Mouse (Mus musculus): ENCODE results near the gene Cyp3a25. TPM values are rescaled to one million over a fixed set of nuclear protein-coding genes. Genes with fewer than 3 reads are reported as not detected.
"Not testable (repeated sequence)": the region's sequence is repeated elsewhere in the genome, so short reads cannot be mapped to it uniquely, and the experiment has no call there.

Gene Cyp3a25
- total RNA-seq (2021), result not detected

DNA sequence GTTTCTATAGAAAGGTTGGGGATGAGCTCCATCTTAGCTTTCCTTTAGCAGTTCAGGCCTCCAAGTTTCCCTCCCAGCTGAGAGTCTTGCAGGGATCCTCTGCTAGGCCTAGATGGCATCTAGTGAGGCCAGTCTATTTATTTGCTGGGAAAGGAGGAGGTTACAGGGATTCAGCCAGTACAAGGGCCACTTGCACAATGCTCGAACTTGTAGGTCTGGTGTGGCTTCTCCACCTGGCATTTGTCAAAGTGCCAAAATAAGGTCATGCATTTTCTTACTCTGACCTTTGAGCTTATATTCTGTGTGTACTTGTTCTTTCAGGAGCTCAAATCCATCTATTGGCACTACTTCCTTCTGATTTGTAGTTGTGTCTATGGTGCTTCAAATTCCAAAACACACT is at the start of gene Cyp3a25:
TSS of gene Cyp3a25 (minus strand) at position 110 of the 400 bp plus-strand sequence.
- intact Hi-C loops (cut with DNase I); DNase-seq (ENCODE audit: low spot score in 2 of 2): not testable (repeated sequence)

DNA sequence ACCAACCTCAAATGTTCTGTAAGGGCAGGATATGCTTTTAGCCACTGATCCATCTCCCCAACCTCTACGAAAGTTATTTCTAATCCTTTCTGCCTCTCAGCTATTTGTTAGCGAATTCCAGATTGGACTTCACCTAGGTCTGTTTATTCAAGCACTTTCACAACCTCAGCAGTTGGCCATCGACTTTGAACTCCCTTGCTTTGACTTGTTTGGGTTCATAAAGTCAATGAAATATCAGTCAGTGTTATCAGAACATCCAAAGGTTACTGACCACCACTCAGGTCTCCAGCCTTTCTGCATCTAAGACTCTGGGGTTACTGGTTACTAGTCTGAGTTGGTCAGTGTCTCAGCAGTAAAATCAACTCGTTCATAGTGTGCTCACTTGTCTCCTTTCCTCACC is 11.7 kb upstream of the Cyp3a25 start:
- intact Hi-C loops (cut with DNase I), result no loop called here
- DNase-seq (ENCODE audit: low spot score in 2 of 2), result no peak

DNA sequence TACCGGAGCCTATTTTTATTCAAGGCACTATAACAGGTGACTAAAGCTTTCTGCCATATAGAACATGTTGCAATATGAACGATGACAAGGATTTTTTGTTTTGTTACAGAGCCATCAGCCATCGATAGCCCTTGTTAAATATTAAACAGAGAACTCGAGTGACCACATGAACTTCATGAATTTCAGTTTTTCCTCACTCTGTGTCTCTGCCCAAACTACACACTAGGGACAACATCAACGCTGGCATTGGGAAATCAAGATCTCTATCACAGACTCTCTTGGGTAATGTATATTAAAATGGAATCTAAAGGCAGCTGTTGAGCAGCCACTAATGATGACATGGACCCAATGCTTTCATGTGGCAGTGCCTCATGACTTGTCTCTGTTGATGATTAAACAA is 8.9 kb upstream of the Cyp3a25 start:
- intact Hi-C loops (cut with DNase I), result no loop called here
- no peak for DNase-seq (ENCODE audit: low spot score in 2 of 2)

DNA sequence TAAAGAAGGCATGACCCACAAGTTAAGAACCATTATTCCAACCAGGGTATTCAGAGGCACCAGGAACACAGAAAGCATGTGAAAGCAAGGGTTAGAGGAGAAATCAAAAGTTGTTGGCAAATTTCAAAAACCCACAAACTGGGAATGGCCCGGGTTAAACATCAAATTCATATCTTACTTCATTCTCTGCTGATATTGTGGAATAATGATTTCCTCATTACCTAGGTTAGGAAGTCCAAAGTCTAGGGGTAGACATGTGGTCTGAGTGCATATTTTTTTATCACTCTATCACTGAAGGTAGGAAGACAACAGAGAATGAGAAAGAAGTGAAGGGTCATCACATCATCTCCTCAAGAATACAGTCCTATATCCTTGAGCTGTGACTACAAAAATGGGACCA is 1.8 kb upstream of the Cyp3a25 start:
- no peak for DNase-seq (ENCODE audit: low spot score in 2 of 2)
- intact Hi-C loops (cut with DNase I), result no loop called here

DNA sequence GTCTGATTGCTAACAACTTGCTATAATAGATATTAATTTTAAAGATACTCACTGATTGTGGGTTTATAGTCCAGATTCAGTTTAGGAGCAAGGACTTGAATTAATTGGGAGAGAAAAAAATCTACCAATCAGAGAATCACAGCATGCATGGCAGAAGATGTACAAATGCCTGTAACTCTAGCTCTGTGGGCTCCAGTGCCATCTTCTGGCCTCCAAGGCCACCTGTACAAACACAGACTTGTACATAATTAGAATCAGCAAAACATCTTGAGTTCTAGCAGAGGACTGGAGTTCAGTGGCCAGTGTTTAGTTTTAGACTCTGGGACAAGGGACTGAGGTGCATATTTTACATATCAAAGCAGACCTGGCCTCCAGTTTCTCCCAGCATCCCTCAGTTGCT is 42.3 kb downstream of the Cyp3a25 start:
- intact Hi-C loops (cut with DNase I), result no loop called here
- DNase-seq (ENCODE audit: low spot score in 2 of 2), result no peak

Other genes starting within 250 kb of the Cyp3a25 start
- not detected for gene Cyp3a44, start 203.7 kb downstream of the Cyp3a25 start, total RNA-seq (2021)
- gene Cyp3a11, start 129.7 kb downstream of the Cyp3a25 start, total RNA-seq (2021), result not detected
- gene Cyp3a59, start 69.6 kb upstream of the Cyp3a25 start, total RNA-seq (2021), result not detected
- gene Gm5565, start 150.9 kb upstream of the Cyp3a25 start, total RNA-seq (2021), result not detected
- not detected for gene Gm6309, start 161.1 kb upstream of the Cyp3a25 start, total RNA-seq (2021)
- gene 1700001J03Rik, start 175.7 kb upstream of the Cyp3a25 start, total RNA-seq (2021), result 1 to 10 TPM in 1 of 2 experiments, under 1 TPM in 1; 0.67 to 1.6 TPM
- 10 to 100 TPM; 67.1 to 75.2 TPM for gene Rnf6, start 211.9 kb upstream of the Cyp3a25 start, total RNA-seq (2021)
- 10 to 100 TPM; 37.5 to 43.2 TPM for gene Cdk8, start 221.6 kb upstream of the Cyp3a25 start, total RNA-seq (2021)

Data from left cerebral cortex, postnatal 36 days (tissue).